Mouse (Mus musculus) neural tube, embryonic 11.5 days (tissue): ENCODE results near the gene Cep41. TPM values are rescaled to one million over a fixed set of nuclear protein-coding genes. Genes with fewer than 3 reads are reported as not detected.
A peak's percentile ranks its signal among the peaks of the same experiment; 100 is the strongest.

Experiments
- ATAC-seq: fragments of 200-750 bp; cut with Nextera tagmentation; 2 replicates; pipeline ENCODE4 v1.8.0; 2017; ENCODE audit warnings: moderate number of reproducible peaks, mild to moderate bottlenecking, moderate TSS enrichment, moderate library complexity; ENCODE audit not compliant: insufficient read depth, low FRiP score, low TSS enrichment
- DNase-seq: peaks from one replicate; pipeline ENCODE4 v3.0.0-alpha.2; 2015; ENCODE audit warnings: low spot score
- H3K27ac ChIP-seq: fragments of 300-500 bp; sonication (generic); 2 replicates; pipeline ENCODE4 v1.5.1; 2014; ENCODE audit warnings: low read depth, mild to moderate bottlenecking, low read length
- H3K27me3 ChIP-seq: fragments of 300-500 bp; sonication (generic); 2 replicates; pipeline ENCODE4 v1.6.1; 2014; ENCODE audit warnings: mild to moderate bottlenecking, low read length, mixed read lengths; ENCODE audit not compliant: control insufficient read depth, insufficient read depth
- H3K36me3 ChIP-seq: fragments of 300-500 bp; sonication (generic); 2 replicates; pipeline ENCODE4 v1.6.1; 2014; ENCODE audit warnings: mild to moderate bottlenecking, low read length, moderate library complexity, mixed read lengths; ENCODE audit not compliant: control insufficient read depth, insufficient read depth
- H3K4me1 ChIP-seq: fragments of 300-500 bp; sonication (generic); 2 replicates; pipeline ENCODE4 v1.6.1; 2014; ENCODE audit warnings: low read length, mixed read lengths; ENCODE audit not compliant: control insufficient read depth, insufficient read depth
- H3K4me2 ChIP-seq: fragments of 300-500 bp; sonication (generic); 2 replicates; pipeline ENCODE4 v1.6.1; 2014; ENCODE audit warnings: low read depth, mild to moderate bottlenecking, moderate library complexity
- H3K4me3 ChIP-seq: fragments of 300-500 bp; sonication (generic); 2 replicates; pipeline ENCODE4 v1.5.1; 2014; ENCODE audit warnings: low read depth, low read length
- H3K9ac ChIP-seq: fragments of 300-500 bp; sonication (generic); 2 replicates; pipeline ENCODE4 v1.6.1; 2014; ENCODE audit warnings: mild to moderate bottlenecking, low read length
- H3K9me3 ChIP-seq: fragments of 300-500 bp; sonication (generic); 2 replicates; pipeline ENCODE4 v1.6.1; 2016; ENCODE audit warnings: low read length; ENCODE audit not compliant: control insufficient read depth
- WGBS: fragments of 180-500 bp; shearing (Covaris S2); extraction: QIAGEN DNeasy Blood & Tissue Kit; methylation state at CpG from one replicate; pipeline ENCODE4 v1.1.7; 2014; 5-methylcytosine and 5-hydroxymethylcytosine counted together
- microRNA counts: library from miRNA; unstranded; fragments of <30 nt; microRNA quantifications from one replicate; lab custom pipeline; 2015
- microRNA-seq: library from miRNA; unstranded; fragments of <30 nt; microRNA quantifications from one replicate; pipeline ENCODE4, GENCODE M21; 2016
- polyA plus RNA-seq: library from polyadenylated mRNA; unstranded; fragments of >200 nt; fragmentation: Nextera tagmentation; extraction: Ambion mirVana; gene quantifications from 2 replicates; pipeline ENCODE4 v1.2.1, GENCODE M21; 2014

The Cep41 gene
- polyA plus RNA-seq, 1 experiment from 2014 or later, result 27.9 TPM

DNA sequence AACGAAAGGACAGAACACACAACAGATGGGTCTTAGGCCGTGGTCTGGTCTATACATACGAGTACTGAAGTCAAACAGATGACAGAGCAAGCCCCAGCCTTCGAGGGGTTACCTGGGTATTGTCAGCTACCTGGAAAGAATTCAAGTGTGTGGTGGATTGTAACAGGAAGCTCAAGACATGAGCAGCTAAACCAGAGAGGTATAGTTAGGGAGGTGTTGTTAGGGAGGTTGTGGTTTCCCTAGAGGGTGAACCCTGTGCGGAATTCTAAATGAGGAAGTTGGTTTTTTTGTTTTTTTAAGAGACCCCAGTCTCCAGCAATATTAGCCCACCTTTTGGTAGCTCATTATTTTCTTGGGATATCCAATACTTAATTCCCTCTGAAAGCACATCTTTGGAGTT, 87.9 kb downstream of the Cep41 start:
- no peaks in the 10 kb centered on the region for H3K27me3 ChIP-seq
- no peak overlapping the region for H3K4me3 ChIP-seq
- no peak overlapping the region for H3K9ac ChIP-seq
- 0 out of 2 replicates have a peak, but pooled peaks cover 7% of the 10 kb centered on the region for H3K4me1 ChIP-seq
- ATAC-seq, result no peak
- no peaks in the 10 kb centered on the region for H3K9me3 ChIP-seq
- DNase-seq, result no peak
- H3K27ac ChIP-seq, result no peak overlapping the region
- no peaks in the 10 kb centered on the region for H3K36me3 ChIP-seq
- no peak overlapping the region for H3K4me2 ChIP-seq
- 89% methylated on average over 5 of the region's 5 CpGs for WGBS

DNA sequence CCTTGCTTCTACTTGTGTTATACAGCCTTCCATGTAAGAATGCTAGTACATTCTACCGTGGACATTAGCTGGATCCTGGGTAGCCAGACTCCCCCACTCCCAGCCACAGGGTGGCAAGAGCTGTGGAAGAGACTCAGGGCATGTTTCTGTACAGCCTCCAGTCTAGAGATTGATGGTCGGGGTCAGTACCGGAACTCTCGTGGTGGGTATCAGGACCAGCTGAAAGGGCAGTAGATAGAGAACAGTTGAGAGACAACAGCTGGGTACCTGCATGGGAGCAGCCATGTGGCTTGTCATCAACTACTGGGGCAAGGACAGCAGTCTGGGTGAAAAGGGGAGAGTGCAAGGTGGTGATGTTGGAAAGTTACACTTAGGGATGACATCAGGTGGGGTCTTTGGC, 88.4 kb downstream of the Cep41 start:
- 80% methylated on average over 4 of the region's 4 CpGs for WGBS
- ATAC-seq (no peak), DNase-seq (no peak)
- Histone ChIP-seq H3K4me1 (0 out of 2 replicates have a peak, but pooled peaks cover 7% of the 10 kb centered on the region), H3K4me2 (no peak overlapping the region), H3K27ac (no peak overlapping the region), H3K9ac (no peak overlapping the region), H3K9me3 (no peaks in the 10 kb centered on the region), H3K36me3 (no peaks in the 10 kb centered on the region), H3K27me3 (no peaks in the 10 kb centered on the region), H3K4me3 (no peak overlapping the region)

DNA sequence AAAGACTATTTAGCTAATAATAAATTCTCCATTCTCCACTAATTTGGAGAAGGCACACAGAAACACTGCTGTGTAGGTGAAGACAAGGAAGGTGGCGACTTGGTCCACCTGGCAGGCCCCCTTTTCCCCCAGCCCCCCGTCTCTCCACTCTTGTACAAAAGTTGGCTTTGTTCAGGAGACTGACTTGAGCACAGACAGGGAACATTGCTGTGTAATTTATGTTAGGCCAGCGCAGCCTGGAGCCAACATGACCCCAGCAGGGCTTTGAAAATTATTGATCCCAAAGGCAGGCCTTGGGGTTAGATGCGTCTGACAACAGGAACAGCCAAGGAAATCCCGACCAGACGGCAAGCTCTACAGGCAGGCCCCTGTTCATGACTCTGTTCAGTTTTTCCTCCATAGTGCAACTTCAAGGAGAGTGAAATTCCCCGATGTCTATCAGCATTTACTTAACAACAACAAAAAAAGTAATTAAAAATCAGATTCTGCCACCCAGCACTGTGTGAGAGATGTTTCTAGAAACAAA, 89.1 kb downstream of the Cep41 start:
- Histone ChIP-seq H3K4me1 (peaks cover 7% of the 10 kb centered on the region; the same call in 1 of the 2 replicates), H3K27me3 (no peaks in the 10 kb centered on the region), H3K4me2 (no peak overlapping the region), H3K9me3 (no peaks in the 10 kb centered on the region), H3K9ac (no peak overlapping the region), H3K27ac (no peak overlapping the region), H3K4me3 (no peak overlapping the region), H3K36me3 (no peaks in the 10 kb centered on the region)
- DNase-seq (no peak), ATAC-seq (no peak)
- 23% methylated on average over 7 of the region's 7 CpGs for WGBS

MicroRNA genes within 50 kb of the gene (microRNA counts, 519-probe panel; counts per million panel counts)
- microRNA mmu-miR-335-3p (lab: Ali Mortazavi, UCI) (5,074 counts per million, percentile 89 among the panel's probes with 10 or more counts), microRNA mmu-miR-335-5p (lab: Ali Mortazavi, UCI) (6,152 counts per million, percentile 97 among the panel's probes with 10 or more counts)

Small RNAs within 50 kb of the gene (microRNA-seq; reads per million reads assigned to microRNA genes)
- 48,164 reads per million, percentile 99 among the genes with 10 or more reads in this experiment for gene Mir335

Other genes with a start within 250 kb of the Cep41 start
- 38.6 and 41.5 TPM in 2 replicates for gene Tmem209, start 184.0 kb downstream of the Cep41 start, polyA plus RNA-seq
- 0.40 and 1.1 TPM in 2 replicates for gene Ssmem1, start 183.9 kb downstream of the Cep41 start, polyA plus RNA-seq
- gene Cpa2, start 152.2 kb downstream of the Cep41 start, polyA plus RNA-seq, result 11.3 and 13.1 TPM in 2 replicates
- 2.1 and 3.6 TPM in 2 replicates for gene Cpa4, start 125.4 kb downstream of the Cep41 start, polyA plus RNA-seq
- 0.50 TPM in 1 of 2 replicates, not detected in the other for gene Cpa5, start 82.7 kb downstream of the Cep41 start, polyA plus RNA-seq
- 0.35 TPM in 1 of 2 replicates, not detected in the other for gene Cpa1, start 54.5 kb downstream of the Cep41 start, polyA plus RNA-seq
- 1,492 and 1,651 TPM in 2 replicates for gene Mest, start 29.8 kb upstream of the Cep41 start, polyA plus RNA-seq
- gene Copg2, start 203.0 kb upstream of the Cep41 start, polyA plus RNA-seq, result 38.2 and 43.6 TPM in 2 replicates
- not detected in 2 replicates for gene Tsga13, start 221.8 kb upstream of the Cep41 start, polyA plus RNA-seq